Mouse (Mus musculus) lung, adult 2 months (tissue): ENCODE results near the gene Ppp1cb.

ENCODE experiments used
- CTCF ChIP-seq: fragments of 200-500 bp; IDR thresholded peaks from 2 replicates; pipeline ENCODE4 v1.5.1; 2011; ENCODE audit warnings: mild to moderate bottlenecking, low read length, control low read depth; ENCODE audit not compliant: insufficient read depth
- POLR2A ChIP-seq: fragments of 200-500 bp; IDR thresholded peaks from 2 replicates; pipeline ENCODE4 v1.6.1; 2011; ENCODE audit warnings: low read depth, mild to moderate bottlenecking, control low read depth, low read length, borderline replicate concordance; ENCODE audit errors: extremely low read depth

DNA sequence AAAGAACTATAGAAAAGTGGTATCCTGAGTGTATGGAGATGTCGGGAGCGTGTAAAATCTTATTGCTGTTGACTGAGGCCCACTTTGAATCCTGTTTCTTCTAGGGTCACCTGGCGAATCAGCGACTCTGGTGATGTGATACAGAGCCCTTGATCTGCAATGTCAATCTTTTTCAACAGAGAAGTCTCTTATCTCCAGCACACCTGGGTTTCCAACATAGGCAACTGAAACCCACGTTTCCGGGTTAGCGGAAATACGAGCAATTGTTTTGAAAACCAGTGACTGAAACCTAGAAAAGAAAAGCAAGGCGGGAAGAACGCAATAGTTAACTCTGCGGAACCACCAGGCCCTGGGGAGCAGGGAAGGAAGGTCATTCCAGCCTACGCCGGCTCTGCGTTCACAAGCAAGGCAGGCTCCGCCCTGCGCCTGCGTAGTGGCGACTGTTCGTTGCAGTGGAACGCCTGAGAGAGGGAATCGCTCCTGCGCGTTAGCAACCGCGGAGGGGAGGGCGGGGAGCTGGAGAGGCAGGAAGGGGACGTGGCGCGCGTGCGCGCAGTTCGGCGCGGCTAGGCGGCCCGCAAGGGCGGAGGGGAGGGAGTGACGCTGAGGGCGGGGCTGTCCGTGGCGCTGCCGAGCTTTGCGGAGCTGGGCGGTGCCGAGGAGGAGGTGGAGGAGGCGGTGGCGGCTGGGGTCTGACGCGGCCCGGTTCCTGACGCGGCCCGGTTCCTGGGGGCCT is at the start of gene Ppp1cb:
- TF ChIP-seq CTCF, result no peak
- peak; percentile 99 for TF ChIP-seq POLR2A
